Mouse (Mus musculus): Measurements from ENCODE around the gene Thsd7b.
A peak's percentile ranks its signal among the peaks of the same experiment; 100 is the strongest.

DNA sequence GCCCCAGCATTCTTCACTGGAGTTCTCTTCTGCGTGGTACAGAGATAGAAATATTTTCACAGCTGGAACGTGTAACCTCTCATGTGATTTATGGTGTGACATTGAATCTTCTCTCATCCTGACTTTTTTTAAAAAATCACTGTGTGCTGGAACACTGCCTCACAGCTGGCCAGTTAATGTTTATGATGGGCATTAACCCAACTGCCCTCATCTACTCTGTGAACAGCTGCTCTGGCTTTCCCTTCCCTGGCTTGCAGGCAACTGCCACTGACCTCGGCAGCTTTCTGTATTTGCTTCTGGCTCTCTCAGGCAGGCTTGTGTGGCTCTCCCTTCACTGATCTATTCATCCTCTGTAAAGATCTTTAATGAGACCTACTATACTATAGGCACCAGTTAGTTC lies 564.7 kb downstream of the Thsd7b start:
- TF ChIP-seq POLR2A (IDR thresholded peaks at IDR 0.05; ENCODE audit: insufficient read length, low read depth) = no peak
- TF ChIP-seq MYOG (IDR thresholded peaks at IDR 0.05; ENCODE audit: control insufficient read depth in 1 of 3, insufficient read depth in 1 of 3, insufficient read length in 2 of 3, low read depth in 2 of 3) = peak in 1 of 3 experiments; percentile 35
- no peak for TF ChIP-seq POLR2AphosphoS2 (IDR thresholded peaks at IDR 0.05; ENCODE audit: insufficient read length, low read depth)
- no peak for TF ChIP-seq MAX (IDR thresholded peaks at IDR 0.05; ENCODE audit: low read depth)
- TF ChIP-seq E2F4 (IDR thresholded peaks at IDR 0.05; ENCODE audit: insufficient read depth) = no peak
- no peak for TF ChIP-seq USF1 (IDR thresholded peaks at IDR 0.05; ENCODE audit: low read depth)
- no peak for TF ChIP-seq TCF12 (IDR thresholded peaks at IDR 0.05; ENCODE audit: insufficient read depth, poor library complexity, severe bottlenecking)
